Mouse (Mus musculus) layer of hippocampus, postnatal 25 days (tissue): ENCODE results near the gene Rhbdf1. TPM values are rescaled to one million over a fixed set of nuclear protein-coding genes. Genes with fewer than 3 reads are reported as not detected.

Experiments
- DNase-seq, 2 experiments: peaks; one replicate each; pipeline ENCODE4 v3.0.0; 2022; ENCODE audit warnings: mixed read lengths in 2 of 2, low spot score in 1 of 2; ENCODE audit errors: extremely low spot score in 1 of 2
- total RNA-seq, 2 experiments: library from RNA; stranded (reverse); gene quantifications; 2 replicates each; pipeline ENCODE4 v1.2.3; 2021

Rhbdf1 gene
- total RNA-seq, 2 experiments from 2014 or later = 14.0 to 18.3 TPM

DNA sequence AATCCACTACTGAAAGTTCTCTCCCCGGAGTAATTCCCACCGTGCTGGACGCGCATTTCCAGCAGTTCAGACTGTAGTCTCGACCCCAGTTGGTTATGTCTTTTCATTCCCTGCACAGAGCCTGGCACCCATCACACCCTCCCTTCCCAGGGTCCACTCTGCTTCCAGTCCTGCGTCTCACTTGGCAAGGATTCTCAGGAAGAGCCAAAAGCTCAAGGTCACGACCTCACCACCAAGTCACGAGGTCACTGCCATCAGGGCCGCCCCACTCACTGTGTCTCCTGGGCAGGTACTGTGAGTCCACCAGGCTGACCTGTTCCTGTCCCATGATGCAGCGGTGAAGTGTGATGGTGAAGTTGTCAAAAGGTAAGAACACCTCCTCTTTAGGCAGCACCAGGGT, 28.0 kb downstream of the Rhbdf1 start:
- DNase-seq = no peak

DNA sequence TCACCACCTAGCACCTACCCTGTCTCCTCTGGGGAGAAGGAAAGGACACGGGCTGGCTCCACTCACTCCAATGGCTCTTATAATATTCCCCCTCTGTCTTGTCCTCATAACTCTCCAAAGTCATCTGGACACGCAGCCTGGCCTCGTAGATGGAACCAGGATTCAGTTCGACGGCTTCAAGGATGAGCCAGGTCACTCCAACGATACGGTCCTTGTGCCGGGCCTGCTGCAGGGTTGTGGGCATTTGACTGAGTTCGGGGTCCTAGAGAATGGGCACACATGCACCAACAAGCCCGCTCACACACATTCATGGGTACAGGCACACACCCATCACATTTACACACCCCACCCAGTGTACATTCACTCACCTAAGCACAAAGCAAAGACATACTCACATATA, 28.9 kb downstream of the Rhbdf1 start:
- no peak for DNase-seq

DNA sequence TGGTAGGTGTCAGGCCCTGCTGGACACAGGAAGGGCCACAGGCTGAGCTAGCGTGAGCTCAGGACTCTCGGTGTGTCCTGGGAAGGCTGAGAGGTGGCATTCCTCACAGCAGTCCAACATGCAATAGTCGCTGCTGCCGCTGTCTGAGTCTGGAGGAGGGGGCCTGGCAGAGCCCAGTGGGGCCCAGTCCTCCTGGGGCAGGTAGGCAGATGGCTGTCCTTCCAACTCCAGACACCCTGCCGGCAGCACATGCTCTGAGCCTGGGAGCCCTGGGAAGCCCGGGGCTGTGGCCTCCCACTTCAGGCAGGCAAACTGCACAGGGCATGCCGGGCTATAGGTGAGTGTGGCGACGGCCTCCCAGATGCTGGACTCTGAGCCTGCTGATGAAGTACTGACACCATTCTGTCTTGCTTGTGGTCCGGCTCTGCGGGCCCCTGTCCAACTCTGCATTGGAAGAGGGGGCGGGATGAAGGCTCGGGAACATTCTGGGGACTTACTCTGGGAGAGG, 31.4 kb downstream of the Rhbdf1 start:
- DNase-seq = no peak

DNA sequence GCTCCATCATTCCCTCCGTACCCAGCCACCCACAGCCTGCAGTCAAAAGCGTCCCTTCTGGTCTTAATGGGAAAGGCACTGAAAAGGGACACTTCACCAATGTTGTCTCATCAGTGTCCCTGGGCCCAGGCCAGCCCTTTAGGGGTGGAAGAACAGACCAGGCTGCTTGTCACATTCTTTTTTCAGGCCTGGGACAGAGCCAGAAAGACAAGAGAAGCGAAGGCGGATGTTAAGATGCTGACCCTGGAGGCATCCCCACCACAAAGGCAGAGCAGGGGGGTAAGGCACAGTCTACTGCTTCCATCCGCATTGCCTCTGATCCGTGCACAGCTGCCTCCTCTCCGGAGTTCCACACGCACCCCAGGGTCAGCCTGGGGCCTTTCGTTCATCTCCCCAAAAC, 32.0 kb downstream of the Rhbdf1 start:
- DNase-seq = no peak

DNA sequence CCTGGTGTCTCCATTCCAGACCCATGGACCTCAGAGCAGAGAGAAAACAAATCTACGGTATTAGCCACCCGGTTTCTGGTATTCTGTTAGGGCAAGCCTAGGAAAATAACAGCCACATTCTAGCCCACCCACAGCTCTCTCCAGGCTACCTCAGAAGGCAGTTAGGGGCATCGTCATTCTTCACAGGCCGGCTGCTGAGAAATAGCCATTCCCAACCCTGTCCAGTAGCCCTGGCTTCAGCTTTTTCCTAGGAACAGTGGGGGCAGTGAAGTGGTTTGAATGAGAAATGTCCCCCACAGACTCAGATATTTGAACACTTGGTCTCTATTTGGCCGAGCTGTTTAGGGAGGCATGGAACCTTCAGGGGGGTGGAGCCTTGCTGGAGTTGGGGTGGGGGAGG, 32.7 kb downstream of the Rhbdf1 start:
- DNase-seq = no peak

DNA sequence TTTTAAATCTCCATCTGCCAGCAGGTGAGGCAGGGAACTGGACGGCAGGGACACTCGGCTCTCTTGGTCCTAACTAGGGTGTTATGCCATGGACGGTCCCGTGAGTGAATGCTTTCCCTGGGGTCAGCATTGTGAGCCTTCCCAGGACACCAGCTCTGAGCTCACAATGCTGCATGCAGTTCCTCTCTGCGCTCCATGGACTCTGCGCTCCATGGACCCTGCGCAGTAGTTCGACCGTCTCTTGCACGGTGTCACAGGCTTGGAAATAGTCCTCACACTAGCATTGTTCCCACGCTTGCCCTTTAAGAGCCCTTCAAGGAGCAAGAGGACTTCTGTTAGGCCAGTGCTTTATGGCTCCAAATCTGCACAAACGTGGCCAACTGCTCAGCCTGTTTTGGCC, 33.2 kb downstream of the Rhbdf1 start:
- no peak for DNase-seq

DNA sequence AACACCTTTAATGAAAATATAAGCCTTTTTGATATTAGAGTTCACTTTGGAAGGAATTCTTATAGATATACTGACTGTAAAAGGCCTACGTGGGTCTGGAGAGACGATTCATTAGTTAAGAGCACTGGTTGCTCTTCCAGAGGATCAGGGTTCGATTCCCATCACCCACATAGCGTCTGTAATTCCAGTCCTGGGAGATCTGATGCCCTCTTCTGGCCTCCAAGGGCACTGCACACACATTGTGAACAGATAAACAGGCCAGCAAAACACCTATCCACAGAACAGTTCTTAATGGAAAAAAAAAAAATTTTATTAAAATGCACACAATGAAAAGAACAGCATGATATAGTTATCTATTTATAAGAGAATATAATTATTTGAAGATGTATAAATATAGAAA, 34.8 kb downstream of the Rhbdf1 start:
- DNase-seq = no peak

DNA sequence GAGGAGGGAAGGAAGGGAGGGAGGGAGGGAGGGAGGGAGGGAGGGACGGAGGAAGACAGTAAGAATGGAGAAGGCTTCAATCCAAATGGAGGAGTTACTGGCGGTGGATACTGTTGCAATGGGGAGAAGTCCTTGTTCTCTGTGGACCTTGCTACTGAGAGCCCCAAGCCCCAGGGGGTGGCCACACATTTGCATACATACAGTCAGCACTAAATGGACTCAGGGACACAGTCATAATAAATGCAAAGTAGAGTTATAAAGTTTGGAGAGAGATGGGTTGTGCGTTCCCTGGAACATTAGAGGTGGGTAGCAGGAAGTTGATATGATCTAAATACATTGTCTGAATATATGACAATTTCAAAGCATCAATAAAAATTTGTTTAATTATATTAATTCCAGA, 36.1 kb downstream of the Rhbdf1 start:
- DNase-seq = no peak

DNA sequence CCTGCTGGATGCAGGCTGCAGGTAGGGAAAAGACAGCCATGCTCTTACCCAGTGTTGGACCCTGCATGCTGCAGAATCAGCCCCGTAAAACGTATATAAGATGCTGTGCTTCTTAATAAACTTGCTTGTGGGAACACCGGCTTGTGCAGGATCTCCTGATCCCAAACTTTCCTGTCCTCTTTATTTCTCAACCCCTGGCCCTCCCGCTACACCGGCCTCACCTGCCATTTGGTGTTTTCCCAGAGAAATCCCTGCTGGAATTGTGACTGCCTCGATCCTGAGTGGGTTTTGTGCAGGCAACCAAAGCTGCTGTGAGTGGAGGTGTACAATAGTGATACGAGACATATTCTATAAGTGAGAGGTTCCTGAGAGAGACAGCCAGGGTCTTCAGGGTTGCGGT, 37.6 kb downstream of the Rhbdf1 start:
- no peak for DNase-seq

DNA sequence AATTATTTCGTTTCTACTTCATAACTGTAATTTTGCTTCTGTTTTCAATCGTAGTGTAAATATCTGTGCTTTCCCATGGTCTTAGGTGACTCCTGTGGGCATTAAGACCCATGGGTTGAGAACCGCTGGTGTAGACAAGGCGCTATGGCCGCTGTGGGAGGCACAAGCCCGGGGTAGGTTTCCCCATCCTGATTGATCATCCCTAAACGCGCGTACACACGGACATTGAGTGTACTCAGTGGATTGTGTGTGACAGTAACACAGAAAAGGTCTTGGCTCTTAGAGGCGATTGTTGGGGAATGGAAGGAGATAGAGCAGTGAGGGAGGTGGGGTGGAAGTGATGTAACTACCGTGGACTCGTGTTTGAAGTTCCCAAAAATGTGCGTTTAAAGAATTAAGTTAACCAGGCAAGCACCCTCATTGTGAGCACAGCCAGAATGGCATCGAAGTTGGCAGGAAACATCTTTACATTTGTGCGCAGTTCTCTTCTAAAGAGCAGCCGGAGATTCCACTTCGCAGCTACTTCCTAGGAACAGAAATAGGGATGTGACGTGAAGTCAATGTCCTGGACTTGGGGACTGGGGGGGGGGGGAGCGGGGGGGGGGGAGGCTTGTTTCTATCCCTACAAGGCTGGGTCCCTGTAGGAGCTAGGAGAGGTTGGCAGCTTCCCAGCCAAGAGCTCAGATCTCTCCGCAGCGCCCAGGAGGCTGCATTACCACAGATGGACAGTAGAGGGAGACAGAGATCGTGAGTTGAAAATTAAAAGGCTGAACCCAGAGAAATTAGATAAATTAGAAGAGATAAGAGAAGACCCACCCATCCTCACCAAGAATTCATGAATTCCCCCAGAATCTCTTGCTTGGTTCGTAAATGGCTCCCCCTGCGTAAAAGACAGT, 39.9 kb downstream of the Rhbdf1 start:
- DNase-seq = peak; percentile 88 to 98

DNA sequence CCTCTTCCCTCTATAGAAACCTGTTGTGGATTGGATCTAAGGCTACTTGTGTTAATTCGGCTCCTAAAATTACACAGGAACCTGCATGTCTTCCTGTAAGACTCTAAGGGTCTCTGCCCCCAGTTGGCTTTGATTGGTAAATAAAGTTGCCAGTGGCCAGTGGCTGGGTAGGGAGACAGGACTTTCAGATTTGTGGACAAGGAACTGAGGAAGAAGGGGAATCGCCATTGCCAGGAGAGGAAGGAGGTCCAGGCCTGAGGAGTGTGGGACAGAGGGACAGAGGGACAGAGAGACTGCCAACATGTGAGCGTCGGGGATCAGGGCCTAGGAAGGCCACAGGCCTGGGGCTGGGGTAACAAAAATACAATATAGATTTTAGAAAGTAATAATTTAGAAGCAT, 40.9 kb downstream of the Rhbdf1 start:
- no peak for DNase-seq

DNA sequence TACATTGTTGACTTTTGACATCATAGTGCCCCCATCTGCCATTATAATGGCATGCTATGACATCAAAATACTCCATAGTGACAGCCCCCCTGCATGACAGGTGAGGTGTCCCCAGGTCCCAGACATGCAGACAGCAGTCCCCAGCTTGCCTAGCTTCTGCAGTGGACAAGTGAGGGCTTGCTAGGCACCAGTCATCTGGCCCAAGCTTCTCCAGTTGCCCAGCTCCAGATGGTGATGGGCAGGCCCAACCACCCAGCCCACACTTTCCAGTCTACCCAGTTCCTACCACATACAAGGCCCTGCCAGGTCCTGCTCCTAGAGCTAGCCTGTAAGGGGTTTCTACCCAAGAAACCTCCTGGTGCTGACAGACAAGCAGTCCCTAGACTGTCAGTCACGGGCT, 43.6 kb downstream of the Rhbdf1 start:
- no peak for DNase-seq

DNA sequence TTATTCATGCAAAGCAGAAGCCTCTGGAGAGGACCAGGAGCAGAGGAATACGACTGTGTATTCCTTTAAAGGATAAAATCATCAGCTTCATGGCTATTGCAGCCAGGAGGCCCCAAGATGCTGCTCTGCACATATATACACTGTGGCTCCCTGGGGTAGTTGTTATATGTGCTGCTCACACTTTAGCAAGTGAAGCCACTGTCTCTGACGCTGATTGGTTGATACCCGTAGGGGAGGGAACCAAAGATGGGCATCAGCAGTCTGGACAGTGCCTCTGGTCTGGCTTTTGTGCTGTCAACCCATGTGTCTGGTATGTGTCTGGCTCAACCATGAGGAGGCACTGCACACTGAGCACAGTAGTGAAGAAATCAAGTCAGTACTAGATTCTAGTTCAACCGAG, 55.4 kb downstream of the Rhbdf1 start:
- no peak for DNase-seq

DNA sequence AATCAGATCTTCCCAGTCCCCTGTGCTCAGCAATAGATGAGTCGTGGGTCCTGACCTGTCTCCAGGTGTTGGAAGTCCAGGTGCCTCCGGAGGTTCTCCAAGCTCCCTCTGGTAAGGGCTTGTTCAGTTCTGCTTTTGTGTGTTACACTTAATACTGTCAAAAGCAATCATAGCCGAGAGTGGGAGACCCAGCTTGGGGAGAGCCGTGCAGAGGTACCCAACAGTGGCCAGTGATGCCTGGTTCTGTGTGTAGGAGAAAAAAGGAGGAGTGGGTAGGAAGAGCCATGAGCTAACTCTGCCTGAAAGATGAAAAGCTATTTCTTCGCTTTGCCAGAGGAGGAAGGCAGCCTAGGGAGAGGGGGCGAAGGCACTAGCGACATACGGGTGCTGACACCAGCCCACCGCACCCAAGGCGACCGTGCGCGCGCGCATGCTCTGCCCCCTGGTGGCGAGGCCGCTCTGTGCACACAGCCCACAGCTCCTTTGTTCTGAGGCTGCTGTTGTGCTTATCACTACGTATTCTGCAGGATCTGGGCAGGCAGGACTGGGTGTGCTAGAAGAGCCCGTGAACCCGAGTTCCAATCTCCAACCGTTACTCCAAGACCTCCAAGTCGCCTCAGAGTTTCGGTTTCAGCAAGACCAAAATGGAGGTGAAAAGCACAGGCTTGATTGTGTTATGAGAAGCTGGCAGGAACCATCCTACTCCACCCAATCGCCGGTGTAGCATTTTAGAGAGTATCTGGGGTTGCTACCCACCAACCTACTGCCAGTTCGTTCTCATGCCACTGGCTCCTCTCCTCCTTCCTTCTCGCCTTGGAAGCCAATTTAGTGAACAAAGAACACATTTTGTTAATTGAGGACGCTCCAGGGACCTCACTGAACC, 59.9 kb downstream of the Rhbdf1 start:
- DNase-seq = peak; percentile 95

DNA sequence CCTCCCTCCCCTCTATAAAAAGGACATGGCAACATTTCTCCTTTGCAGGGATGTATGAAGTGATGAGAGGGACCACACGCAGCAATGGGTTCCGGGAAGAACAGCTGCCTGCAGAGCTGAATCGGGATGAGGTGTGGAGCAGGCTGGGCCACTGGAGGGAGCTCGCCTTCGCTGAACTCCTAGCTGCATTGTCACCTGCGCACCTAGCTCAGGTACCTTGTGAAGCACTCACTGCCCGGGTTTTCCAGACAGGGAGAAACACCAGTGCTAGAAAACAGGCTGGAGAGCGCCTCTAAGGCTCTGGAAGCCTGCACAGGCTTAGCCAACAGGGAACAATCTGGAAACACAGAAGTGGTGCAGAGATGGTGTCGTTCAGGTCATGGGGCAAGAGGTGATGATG, 60.6 kb downstream of the Rhbdf1 start:
- DNase-seq = no peak

DNA sequence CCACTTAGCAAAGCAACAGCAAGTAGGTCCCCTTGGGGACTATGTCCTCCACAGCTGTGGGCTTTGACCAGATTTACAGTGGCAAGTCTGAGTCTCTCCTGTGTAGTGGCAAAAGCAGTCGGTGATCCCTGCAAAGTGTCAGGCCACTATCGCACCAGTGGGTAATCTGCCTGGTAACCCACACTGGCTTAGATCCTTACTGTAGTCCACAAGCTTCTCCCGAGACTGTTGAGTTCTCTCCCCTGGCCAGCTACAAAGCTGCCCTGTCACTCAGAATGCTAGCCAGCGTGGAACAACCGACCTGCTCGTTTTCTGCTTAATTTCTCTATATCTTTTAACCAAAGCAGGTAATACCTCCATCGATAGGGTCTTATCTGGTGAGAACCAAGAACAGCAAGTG, 61.8 kb downstream of the Rhbdf1 start:
- DNase-seq = no peak

Other genes starting within 250 kb of the Rhbdf1 start
- 100 to 1,000 TPM; 682 to 735 TPM for gene Nsg2, start 221.8 kb downstream of the Rhbdf1 start, total RNA-seq
- not detected for gene Il9r, start 22.0 kb downstream of the Rhbdf1 start, total RNA-seq
- gene Snrnp25, start 16.9 kb downstream of the Rhbdf1 start, total RNA-seq = 10 to 100 TPM; 21.2 to 26.9 TPM
- 10 to 100 TPM; 18.1 to 19.9 TPM for gene Mpg, start 4.2 kb upstream of the Rhbdf1 start, total RNA-seq
- gene Nprl3, start 45.4 kb upstream of the Rhbdf1 start, total RNA-seq = 10 to 100 TPM; 49.1 to 67.0 TPM
- not detected for gene Hba-x, start 54.1 kb upstream of the Rhbdf1 start, total RNA-seq
- gene Hba-a1, start 61.2 kb upstream of the Rhbdf1 start, total RNA-seq = 100 to 1,000 TPM; 552 to 580 TPM
- 1 to 10 TPM; 1.6 to 4.3 TPM for gene Hbq1b, start 64.7 kb upstream of the Rhbdf1 start, total RNA-seq
- gene Hba-a2, start 74.2 kb upstream of the Rhbdf1 start, total RNA-seq = 100 to 1,000 TPM; 469 to 517 TPM
- gene Hbq1a, start 77.8 kb upstream of the Rhbdf1 start, total RNA-seq = 1 to 10 TPM in 1 of 2 experiments, not detected in 1; 1.1 TPM
- gene Sh3pxd2b, start 125.5 kb upstream of the Rhbdf1 start, total RNA-seq = 10 to 100 TPM in 1 of 2 experiments, 1 to 10 TPM in 1; 9.8 to 10.9 TPM
- 10 to 100 TPM; 38.2 to 41.4 TPM for gene Ubtd2, start 233.1 kb upstream of the Rhbdf1 start, total RNA-seq